Mouse (Mus musculus) CD4-positive naive resting alpha-beta T cell, adult 57 days (primary cell): Measurements from ENCODE around the gene St13. TPM values are rescaled to one million over a fixed set of nuclear protein-coding genes. Genes with fewer than 3 reads are reported as not detected.

Source experiments
- total RNA-seq: library from RNA; stranded (reverse); gene quantifications from one replicate; pipeline ENCODE4 v1.2.4, GENCODE M21; 2023

Gene St13
- 83.2 TPM for total RNA-seq

DNA sequence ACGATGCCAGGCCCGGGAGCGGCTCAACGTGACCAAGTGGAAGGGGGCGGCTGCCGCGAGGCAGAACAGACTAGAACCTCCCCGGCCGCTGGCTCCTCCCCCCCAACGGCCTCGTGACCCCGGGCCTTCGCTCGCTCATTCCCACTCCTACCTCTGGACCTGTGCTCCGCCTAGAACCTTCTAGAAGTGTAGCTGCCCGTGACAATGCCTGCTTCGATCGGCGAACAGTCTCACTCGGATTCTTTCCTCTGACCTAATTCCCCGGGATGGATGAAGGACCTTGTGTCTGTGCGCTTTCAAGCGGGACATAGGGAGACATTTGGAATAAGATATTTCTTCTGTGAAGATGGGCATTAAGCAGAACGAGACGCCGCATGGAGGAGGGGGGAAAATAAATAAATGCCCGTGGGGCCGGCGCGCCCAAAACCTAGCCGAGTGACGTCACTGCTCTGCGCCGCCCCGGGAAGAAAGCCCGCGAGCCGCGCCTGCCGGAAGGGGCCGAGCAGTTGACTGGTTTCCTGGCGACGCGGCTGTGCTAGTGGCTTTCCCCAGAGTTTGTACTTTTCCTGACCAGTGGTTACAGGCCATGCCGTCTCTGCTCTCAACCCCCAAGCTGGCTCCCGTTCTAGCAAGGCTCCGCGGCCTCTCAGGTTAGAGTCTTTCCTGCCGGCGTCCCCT lies at the start of gene St13, which contains the start of gene Xpnpep3:
St13 (minus strand) TSS at position 440 of the 678 bp plus-strand sequence.
Xpnpep3 (plus strand) TSS at position 501 of the 678 bp plus-strand sequence.

DNA sequence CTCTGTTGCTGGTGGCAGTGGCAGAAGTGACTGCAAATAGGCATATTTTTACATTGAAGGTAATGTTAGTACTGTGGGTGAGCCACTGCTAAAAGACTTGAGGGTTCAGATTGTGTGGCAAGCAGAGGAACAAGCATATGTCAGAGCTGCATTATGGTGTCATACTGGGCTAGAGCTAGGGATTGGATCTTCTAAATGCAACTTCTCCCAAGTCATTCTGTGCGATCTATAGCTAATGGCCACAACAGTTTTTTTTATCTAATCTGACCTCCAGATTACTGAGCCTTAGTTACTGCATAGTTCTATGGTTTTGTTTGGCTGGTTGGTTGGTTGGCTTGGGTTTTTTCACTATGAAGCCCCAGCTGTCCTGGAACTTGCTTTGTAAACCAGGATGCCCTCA lies 8.3 kb upstream of the St13 start, which contains the start of gene Dnajb7:
Dnajb7 (minus strand) TSS at position 101 of the 400 bp plus-strand sequence.

DNA sequence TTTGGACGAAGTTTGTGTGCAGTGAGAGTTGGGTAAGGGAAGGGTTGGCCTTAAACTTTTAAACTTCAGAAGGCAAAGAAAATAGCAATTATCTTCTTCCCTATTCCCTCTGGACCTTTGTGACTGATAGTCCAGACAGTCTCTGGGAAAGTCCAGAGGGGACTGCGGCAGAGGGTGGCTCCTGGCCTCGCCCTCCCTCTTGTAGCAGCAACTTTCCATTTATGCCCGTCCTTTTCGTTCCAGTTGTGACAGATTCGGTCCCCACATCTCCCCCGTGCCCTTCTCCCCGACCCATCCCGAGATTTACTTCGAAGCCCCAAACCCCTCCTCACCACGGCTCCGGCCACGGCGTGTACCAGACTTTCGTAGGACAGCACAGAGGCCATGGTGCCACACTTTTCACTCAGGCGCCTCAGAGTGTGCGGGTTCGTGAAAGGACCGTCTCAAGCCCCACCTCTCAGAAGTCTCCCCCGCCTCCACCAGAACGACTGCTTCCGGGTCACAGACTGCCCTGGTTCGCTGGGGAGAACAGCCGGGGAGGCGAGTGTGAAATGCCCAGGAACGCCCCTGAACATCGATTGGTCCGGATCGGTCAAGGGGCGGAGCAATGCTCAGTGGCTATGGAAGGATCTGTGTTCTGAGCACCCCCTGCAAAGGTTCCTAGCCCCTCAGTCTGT lies 39.4 kb downstream of the St13 start, which contains the start of gene Slc25a17:
Slc25a17 (minus strand) TSS at position 468 of the 677 bp plus-strand sequence.

Other genes with a start within 250 kb of the St13 start
- 228 TPM for gene Mrtfa, start 209.3 kb downstream of the St13 start, total RNA-seq
- not detected for gene Mchr1, start 164.6 kb downstream of the St13 start, total RNA-seq
- gene Slc25a17, start 39.3 kb downstream of the St13 start, total RNA-seq: 36.7 TPM
- gene Xpnpep3, start 61 bp upstream of the St13 start, total RNA-seq: 10.4 TPM
- gene Dnajb7, start 8.2 kb upstream of the St13 start, total RNA-seq: not detected
- 101 TPM for gene Rbx1, start 66.2 kb upstream of the St13 start, total RNA-seq
- gene Ep300, start 185.3 kb upstream of the St13 start, total RNA-seq: 129 TPM